Mouse (Mus musculus) adrenal gland (tissue): ENCODE data around the gene Fgfr1op2.

Experiments
- intact Hi-C: fragments of 180-260 bp; cut with DNase I; formaldehyde crosslinking; loops from one replicate; pipeline ENCODE4 v1.15.1; 2025

Gene Fgfr1op2

DNA sequence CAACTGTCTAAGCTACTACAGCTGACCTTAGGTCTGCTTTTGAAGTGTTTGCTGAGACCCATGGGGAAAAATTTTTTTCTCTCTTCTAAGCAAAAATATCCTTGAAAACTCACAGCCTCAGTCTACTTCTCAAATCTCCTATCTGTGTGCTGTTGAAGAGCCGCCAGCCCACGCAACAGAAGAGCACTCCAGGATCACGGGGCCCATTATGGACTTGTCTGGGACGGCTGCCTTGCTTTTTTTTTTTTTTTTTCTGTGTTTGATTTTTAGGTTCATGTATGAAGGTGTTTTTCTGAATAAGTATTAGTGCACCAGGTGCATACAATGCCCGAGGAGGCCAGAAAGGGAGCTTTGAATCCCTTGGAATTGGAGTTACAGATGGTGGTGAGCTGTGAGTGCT lies 59.5 kb downstream of the Fgfr1op2 start:
- intact Hi-C loops = no loop called here

DNA sequence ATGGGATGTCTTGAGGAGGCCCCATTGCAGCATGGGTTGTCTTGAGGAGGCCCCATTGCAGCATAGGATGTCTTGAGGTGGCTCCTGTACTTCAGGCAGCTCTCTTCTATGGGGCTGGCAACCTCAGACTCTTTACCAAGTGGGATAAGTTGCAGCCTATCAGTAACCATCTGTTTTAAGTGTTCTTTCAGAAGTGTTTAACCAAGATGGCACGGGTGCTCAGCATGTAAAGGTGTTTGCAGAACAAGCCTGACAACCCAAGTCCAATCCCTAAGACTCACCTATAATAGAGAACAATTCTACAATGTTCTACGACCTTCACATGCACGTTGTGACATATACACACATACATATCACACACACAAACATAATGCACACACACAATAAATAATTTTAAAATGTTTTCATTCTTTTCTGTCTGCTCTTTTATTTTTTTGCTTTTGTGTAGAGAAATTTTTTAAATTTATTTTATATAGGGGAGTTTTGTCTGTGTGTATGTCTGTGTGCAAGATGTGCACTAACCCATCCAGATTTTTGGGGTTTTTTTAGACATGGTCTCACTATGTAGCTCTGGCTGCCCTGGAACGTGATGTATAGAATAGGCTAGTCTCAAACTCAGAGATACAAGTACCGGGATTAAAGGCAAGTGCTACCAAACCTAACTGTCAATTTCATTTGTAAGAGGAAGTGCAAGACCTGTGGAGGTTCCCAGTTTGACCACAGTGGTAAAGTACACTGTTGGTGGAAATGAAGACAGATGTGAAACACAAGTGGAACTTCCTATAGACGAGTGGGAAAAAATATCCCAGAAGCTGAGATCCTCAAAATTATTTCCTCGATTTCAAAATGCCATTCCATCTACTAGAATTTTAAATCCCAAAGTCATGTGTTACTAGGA lies 63.3 kb downstream of the Fgfr1op2 start:
- intact Hi-C loops = no loop called here

DNA sequence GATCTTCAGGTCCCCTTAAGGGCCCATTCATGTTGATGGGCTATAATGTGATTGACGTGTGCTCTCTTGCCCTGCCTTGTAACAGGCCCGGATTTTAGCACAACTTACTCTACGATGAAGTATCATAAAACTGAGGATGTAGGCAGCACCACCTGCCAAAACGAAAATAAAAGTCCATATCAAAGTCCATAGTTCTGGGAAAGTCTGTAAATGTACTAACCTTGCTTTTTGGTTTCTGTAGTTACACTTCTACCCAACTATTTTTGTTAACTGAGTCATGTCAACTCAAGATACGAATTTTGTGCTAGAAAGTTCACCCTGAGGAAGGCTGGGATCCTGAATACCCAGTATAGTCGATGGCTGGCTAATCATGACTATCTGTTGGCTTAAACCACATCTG lies 64.0 kb downstream of the Fgfr1op2 start:
- intact Hi-C loops = no loop called here

DNA sequence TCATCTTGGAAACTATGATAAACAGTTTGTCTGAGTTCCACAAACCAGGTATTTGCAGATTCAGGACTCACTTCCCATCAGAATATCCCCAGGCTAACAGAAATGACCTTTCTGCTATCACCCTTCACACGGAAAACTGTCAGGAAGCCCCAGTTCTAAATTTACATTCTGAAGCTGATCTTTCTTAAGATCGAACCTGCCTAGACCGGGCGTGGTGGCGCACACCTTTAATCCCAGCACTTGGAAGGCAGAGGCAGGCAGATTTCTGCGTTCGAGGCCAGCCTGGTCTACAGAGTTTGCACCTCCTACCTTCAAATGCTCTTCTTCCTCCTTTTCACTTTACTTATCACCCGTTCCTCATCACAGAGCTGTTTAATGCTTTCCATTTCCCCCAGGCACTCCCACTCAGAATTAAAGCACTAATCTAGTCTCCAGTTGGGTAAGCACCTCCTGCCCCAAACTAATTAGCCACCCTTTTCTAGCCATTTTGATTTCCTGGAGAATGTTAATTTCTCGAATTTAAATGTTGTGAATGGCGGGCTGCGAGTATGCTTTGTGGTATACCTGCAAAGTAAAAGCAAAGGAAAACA lies 64.7 kb downstream of the Fgfr1op2 start:
- intact Hi-C loops = no loop called here

DNA sequence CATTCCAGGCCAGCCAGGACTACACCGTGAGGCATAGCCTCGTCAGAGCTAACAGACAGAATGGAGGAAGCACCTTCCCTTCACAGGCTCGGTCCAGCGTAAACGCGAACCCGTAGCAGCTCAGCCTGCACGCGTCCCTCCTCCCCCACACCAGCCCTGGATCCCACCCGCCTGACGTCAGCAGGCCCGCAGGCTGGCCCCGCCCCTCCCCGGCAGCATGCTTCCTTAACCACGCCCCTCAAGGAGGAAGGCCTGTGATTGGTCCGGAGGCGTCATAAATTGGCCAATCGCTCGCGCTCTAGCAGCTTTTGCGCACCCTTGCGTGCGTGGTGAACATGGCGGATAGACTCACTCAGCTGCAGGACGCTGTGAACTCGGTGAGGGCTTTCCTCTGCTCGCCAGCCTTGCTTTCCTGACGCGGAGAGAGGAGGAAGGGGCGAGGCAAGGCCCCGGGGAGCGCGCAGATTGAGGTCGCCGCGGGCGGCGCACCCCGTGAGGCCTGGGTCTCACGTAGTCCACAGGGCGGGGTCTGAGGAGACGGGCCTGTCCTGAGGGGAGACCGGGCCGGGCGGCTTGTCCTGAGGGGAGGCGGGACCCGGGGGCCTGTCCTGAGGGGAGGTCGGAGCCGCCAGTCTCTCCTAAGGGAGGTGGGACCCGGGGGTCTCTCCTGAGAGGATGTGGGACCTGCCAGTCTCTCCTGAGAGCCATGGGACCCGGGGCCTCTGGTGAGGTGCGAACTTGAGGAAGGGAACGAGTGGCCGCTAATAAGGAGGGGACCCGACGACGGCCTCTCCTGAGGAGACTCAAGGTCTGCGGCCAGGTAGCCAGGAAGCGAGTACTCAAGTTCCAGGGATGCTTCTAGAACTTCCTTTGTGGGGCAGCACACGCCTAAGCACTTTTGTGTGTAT lies 65.5 kb downstream of the Fgfr1op2 start, which contains the start of the genes Med21 and Tm7sf3:
Gene Med21, plus strand, starts transcription at position 272 of the 908 bp plus-strand sequence.
Gene Tm7sf3, minus strand, starts transcription at position 549 of the 908 bp plus-strand sequence.
- intact Hi-C loops = no loop called here

DNA sequence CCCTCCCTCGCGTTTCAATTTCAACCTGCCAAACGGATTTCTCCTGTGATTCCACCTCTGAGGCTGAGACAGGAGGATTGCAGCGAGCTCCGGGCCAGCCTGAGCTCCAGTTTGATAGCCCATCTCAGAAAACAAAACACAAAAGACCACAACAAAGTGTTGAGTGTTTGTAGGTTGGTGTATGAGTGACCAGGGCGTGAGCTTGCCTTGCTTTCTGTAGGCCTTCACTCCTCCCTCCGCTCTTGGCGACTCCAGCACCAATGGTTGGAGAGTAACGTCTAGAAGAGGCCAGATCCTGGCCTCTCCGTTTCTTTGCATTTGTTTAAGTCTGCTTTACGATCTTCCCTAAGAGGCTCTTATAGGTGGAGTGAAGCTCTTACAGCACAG lies 66.2 kb downstream of the Fgfr1op2 start:
- intact Hi-C loops = no loop called here
